Mouse (Mus musculus) G1E (cell line): Measurements from ENCODE around the gene Spata25.

Experiments used
- CTCF ChIP-seq: IDR thresholded peaks from 2 replicates; pipeline ENCODE4 v1.5.1; 2012; ENCODE audit warnings: low read depth, low read length, inconsistent platforms, mixed read lengths
- POLR2AphosphoS5 ChIP-seq: IDR thresholded peaks from 2 replicates; pipeline ENCODE4 v1.6.1; 2012; ENCODE audit warnings: low read depth, low read length, inconsistent platforms; ENCODE audit not compliant: insufficient replicate concordance

DNA sequence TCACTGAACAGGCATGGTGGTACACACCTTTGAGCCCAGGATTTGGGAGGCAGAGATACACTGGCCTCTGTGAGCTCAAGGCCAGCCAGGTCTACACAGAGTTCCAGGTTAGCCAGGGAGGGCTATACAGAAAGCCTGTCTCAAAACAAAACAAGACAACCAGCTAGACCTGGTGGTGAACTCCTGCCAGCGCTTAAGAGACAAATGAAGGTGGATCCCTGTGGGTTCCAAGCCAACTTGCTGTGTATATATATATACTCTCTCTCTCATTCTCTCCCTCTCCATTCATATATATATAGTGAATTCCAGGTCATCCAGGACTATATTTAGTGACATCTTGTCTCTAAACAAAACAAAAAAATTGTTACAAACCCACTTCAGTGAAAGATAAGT lies 24.4 kb downstream of the Spata25 start:
- TF ChIP-seq CTCF (no peak), POLR2AphosphoS5 (no peak)
